Mouse (Mus musculus) right cerebral cortex, postnatal 10 days (tissue): ENCODE results near the gene Fpr2.
"Not testable (repeated sequence)": the region's sequence is repeated elsewhere in the genome, so short reads cannot be mapped to it uniquely, and the experiment has no call there.

Source experiments
- DNase-seq, 2 experiments: peaks; one replicate each; pipeline ENCODE4 v3.0.0; 2021; ENCODE audit warnings: low spot score in 2 of 2

The Fpr2 gene

GRCm38 (mm10) chr17:17882672-17883071, 5.0 kb upstream of the Fpr2 start:
- DNase-seq: no peak

GRCm38 (mm10) chr17:17883840-17884239, 3.8 kb upstream of the Fpr2 start, which contains the start of gene Fpr1:
Fpr1 (minus strand) TSS chr17:17883940.
- no peak for DNase-seq

GRCm38 (mm10) chr17:17889732-17890425, 2.3 kb downstream of the Fpr2 start:
- DNase-seq: no peak

GRCm38 (mm10) chr17:17896039-17896438, 8.4 kb downstream of the Fpr2 start:
- peak in 1 of 2 experiments; percentile 52 for DNase-seq

GRCm38 (mm10) chr17:17899268-17899667, 11.6 kb downstream of the Fpr2 start:
- peak in 1 of 2 experiments; percentile 27 for DNase-seq

GRCm38 (mm10) chr17:17900768-17901167, 13.1 kb downstream of the Fpr2 start:
- no peak for DNase-seq

- DNase-seq: peak; percentile 92 to 94
Measured at GRCm38 (mm10) chr17:17909636-17910421, 22.2 kb downstream of the Fpr2 start.

- DNase-seq: not testable (repeated sequence)
Measured at GRCm38 (mm10) chr17:17912618-17913017, 25.0 kb downstream of the Fpr2 start.

- no peak for DNase-seq
Measured at GRCm38 (mm10) chr17:17917376-17917775, 29.8 kb downstream of the Fpr2 start.

GRCm38 (mm10) chr17:17917782-17918181, 30.2 kb downstream of the Fpr2 start:
- DNase-seq: no peak
